Mouse (Mus musculus): ENCODE data around the gene Rab8b.

DNA sequence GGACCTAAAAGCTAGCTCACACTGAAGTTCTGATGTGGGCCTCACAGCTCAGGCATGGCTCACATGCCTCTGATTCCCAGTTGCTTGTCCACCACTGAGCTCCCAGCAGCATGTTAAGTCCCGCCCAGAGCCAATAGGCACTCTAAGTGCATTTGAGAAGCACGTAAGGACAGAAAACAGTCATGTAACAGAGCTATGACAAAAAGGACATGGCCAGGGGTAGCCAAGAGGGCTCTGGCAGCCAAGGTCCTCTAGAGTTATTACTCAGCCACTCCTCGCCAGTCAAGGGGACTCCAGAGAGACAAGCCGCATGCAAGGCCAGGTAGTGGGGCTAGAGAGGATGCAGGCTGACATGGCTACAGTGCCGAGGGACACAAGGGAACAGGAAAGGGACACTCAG, 60.0 kb downstream of the Rab8b start:
- TF ChIP-seq POLR2A (IDR thresholded peaks at IDR 0.05; ENCODE audit: insufficient read length, low read depth) (no peak), MYOG (IDR thresholded peaks at IDR 0.05; ENCODE audit: control insufficient read depth in 1 of 3, insufficient read depth in 1 of 3, insufficient read length in 2 of 3, low read depth in 2 of 3) (no peak), TCF3 (IDR thresholded peaks at IDR 0.05; ENCODE audit: insufficient read length, low read depth) (no peak), E2F4 (IDR thresholded peaks at IDR 0.05; ENCODE audit: insufficient read depth) (no peak)
